Mouse (Mus musculus): ENCODE measurements around the gene Slc6a18.

Slc6a18 gene

DNA sequence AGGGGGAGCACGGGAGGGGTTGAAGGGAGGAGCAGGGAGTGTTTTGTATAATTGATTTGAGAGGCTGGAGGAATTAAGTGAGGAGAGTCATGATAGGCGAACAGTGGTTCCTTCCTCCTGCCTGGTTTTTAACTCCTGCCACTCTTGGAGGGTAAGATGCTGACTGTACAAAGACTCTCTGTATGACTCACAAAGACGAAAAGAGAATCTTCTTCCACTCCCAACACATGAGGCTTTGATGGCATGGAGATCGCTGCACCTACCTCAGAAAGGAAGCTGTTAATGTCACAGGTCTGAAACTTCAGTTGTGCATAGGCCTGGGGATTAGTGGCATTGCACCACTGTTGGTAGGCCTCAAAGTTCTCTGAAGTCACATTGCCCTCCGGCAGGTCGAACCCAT lies 7.7 kb upstream of the Slc6a18 start:
- DNase-seq (ENCODE audit: low read depth, low spot score), result no peak

DNA sequence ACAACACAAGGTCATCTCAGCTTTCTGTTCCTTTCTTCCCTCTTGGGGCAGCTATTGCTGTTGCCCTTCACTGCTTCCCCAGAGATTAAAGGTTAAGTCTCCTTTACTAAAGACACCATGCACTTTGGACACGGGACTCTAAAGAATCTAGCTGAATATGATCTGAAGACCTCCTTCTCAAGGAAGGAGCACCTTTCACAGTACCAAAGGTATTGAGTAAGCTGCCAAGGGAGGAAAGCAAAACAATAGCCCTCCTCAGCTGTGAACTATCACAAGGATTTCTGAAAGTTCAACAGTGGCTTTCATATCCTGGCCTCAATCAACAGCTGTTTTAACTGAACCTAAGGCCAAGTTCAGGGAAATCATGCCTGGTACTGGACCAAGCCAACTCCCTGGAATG lies 6.6 kb upstream of the Slc6a18 start:
- DNase-seq (ENCODE audit: low read depth, low spot score), result no peak

DNA sequence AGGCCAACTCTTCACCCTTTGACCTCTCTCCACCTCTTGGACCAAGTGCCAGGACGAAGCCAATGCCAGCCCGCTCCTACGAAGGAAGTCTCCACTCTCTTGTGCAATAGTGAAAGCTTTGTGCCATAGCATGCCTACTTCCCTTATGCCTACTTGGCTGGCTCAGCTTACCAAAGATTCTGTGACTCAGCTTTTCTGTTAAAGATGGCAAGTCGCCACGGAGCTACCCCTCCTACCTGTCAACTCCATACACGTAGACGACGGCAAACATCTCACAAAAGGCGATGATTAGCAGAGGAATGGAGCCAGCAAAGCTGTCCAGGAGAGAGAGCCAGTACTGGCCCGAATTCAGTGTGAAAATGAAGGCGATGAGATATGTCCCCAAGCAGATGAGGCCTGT lies 5.9 kb upstream of the Slc6a18 start:
- no peak for DNase-seq (ENCODE audit: low read depth, low spot score)

DNA sequence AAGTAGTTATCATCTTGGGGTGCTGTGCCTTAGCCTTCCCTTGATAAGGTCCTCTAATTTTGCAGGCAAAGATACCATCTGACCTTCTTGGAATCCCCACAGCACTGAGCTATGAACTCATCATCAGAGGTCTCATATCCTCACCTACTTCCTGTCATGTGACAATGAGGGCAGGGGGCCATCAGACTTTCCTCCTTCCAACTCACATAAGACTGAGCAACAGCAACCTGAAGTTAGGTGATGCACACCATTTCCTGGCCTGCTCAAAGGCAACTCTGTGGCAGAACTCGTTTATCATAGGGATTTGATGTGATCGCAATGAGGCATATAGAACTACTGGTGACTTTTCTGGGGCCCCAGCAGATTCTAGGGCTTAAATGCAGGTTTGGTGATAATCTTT lies 4.4 kb upstream of the Slc6a18 start:
- no peak for DNase-seq (ENCODE audit: low read depth, low spot score)

DNA sequence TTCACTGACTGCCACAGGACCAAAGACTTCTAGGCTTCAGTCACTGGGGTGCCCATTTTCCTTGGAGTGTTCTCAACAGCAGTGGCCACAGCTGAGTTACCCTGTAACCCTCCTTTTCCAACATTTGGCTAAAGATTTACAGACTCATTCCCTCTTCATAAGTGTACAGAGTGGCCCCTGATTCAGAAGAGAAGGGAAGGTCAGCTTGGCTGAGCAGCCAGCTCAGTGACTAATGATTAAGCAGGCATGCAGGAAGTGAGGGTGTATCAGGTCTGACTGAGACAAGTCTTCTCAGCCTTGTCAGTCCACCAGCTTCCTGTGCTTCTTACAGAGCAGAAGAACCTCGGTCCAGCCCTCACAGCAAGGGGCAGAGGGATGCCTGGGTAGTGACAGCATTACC lies 2.6 kb upstream of the Slc6a18 start:
- DNase-seq (ENCODE audit: low read depth, low spot score), result no peak

DNA sequence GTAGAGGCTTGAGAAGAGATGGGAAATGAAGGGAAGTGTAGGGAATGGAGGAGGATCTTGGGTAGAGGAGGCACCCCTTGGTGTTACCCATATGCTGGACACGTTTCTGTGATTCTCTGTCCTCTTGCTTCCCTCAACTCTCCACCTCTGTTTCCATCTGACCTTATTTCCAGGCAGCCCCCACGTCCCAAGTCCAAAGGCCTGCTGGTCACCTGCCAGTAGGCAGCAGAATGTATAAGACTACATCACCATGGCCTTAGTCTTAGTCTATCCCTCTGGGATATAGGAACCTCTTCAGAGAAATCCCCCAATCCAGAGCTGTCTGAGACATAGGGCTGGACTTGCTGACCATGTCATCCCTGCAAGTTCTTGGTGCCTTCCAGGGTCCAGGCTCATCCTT lies 1.5 kb upstream of the Slc6a18 start:
- DNase-seq (ENCODE audit: low read depth, low spot score), result no peak

DNA sequence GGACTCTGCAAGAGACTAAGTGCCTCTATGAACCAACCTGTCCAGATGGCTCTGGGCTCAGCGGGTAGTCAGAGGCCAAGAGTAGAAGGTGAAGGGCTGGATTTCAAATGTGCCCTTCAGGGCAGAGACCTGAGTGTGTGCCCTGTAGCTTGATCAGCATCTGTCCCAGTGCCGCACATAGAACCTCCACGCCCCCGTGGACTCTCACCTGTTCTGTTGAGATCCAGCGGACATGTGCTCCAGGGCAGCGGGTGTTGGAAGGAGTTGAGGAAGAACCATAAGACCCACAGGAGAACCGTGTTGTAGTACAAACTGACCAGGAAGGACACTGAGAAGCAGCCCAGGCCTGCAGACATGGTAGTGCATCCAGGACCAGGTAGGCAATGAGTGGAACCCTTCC lies 2.7 kb downstream of the Slc6a18 start:
- DNase-seq (ENCODE audit: low read depth, low spot score), result no peak

DNA sequence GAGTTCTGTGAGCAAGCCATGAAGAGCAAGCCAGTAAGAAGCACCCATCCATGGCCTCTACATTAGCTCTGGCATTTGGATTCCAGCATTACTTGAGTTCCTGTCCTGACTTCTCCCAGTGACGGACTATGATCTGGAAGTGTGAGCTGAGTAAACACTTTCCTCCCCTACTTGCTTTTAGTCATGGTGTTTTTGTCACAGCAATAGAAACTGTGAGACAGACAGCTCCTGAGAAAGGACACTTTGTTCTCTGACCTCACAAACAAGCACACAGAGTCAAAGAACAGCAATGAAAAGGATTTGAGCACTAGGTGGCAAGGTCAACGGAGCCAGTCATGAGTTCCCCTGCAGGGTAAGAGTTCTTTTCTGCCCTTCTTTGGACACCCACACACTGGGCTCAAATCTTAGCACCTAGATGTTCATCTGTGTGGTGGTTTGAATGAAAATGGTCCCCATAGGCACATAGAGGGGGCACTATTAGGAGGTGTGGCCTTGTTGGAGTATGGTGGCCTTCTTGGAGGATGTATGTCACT lies 17.6 kb downstream of the Slc6a18 start:
- DNase-seq (ENCODE audit: low read depth, low spot score), result no peak

DNA sequence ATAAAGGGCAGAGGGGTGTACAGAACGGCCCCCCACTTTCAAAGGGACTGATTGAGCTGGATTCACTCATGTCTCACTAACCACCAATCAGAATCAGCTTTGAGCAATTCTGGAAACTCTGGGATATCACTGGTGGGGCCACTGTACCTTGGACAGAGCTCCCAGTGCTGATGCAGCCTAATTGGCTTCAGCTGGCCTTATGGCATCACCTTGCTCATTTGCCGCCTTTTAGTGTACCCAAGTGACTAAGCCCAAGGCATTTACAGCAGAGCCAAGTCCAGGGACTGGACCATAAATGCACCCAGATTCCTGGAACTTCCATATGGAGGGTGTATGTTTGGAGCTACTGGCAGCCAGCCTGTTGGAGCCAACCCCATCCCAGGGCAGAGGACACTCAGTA lies 18.9 kb downstream of the Slc6a18 start:
- no peak for DNase-seq (ENCODE audit: low read depth, low spot score)

DNA sequence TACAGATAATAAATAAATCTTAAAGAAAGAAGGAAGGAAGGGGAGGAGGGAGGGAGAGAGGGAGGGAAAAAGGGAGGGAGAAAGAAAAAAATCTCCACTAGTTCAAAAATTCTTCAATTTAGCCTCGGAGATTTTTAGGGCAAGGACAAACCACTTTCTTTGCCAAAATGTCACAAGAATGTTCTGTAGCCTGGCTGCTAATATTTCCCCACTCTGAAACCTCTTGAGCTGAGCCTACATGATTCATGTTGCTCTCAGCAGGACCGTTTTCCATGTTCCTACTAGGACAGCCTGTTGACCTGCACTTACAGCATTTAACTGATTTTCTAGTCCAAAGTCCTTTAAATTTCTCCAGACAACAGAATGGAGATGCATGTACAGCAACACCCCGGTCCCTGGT lies 22.8 kb downstream of the Slc6a18 start:
- no peak for DNase-seq (ENCODE audit: low read depth, low spot score)

DNA sequence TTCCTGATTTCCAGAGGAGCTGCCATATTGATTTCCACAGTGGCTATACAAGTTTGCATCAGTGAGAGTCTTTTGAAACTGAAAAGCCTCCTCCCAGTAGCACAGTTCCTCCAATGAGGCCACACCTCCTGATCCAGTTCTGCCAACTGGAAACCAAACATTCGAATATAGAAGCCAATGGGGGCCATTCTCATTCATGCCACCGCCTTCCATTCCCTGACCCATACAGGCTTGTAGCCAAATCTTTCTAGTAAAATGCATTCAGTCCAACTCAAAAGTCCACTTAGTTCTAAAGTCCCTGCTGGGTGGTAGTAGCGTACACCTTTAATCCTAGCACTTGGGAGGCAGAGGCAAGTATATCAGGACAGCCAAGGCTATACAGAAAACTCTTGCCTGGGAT lies 24.6 kb downstream of the Slc6a18 start:
- DNase-seq (ENCODE audit: low read depth, low spot score), result no peak

DNA sequence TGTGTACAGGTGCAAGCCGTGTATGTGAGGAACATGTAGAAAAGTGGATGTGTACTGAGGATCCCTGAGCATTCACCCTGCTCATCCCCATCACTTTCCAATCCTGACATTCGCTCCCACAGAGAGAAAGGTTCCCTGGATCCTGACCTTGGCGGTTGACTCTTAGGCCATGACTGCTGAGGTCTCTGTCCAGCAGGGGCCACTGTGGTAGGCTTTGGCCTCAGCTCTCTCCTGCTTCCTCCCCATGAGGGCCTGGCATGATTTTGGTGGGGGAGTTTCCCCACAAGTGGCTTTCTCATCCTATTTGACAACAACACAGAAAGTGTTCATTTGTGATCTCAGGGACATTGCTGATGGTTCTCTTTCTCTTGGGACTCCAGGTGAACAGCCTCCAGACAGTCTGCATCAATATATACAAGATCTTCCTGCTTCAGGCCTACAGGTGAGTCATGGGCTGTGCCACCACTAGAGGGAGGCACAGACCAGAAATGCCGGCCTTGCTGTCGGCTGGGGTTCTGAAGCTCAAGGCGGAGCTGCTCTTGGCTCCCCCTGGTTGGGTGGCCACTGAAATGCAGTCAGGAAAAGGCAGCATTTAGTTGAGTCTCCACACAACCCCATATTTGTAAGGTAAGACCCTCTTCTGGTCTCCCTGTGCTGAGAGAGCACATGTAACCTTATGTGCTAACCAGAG lies 31.3 kb downstream of the Slc6a18 start:
- no peak for DNase-seq (ENCODE audit: low read depth, low spot score)

DNA sequence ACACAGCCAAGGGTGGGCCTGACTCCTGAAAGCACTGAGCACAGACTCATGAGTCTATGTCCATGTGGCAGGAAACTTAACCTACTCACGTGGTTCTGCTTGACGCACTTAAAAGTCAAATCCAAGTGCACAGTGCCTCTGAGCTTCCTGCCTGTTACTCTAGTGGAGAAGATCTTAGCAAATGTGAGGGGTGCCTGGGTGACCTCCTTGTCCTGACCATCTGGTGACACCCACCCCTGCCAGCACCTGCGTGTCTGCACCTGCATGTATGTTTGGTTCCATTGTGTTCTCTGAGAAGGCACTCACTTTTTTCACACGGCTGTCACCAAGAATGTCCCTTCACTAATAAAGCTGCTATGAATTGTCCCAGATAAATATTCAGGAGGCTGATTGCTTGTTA lies 36.5 kb downstream of the Slc6a18 start:
- DNase-seq (ENCODE audit: low read depth, low spot score), result no peak

DNA sequence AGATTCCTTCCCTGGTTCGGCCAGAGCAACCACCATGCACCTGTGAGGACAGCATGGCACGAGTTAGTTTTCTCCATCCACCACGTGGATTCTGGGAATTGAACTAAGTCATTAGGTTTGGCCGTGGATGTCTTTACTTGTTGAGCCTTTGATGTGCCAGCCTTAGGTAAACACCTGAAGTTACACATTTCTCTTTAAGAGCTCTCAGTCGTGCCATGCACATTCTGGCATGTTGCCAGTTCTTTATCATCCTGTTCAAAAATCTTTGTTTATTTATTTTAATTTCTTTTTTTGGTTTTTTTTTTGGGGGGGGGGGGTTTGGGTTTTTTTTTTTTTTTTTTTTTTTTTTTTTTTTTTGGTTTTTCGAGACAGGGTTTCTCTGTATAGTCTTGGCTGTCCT lies 40.0 kb downstream of the Slc6a18 start:
- DNase-seq (ENCODE audit: low read depth, low spot score), result no peak

DNA sequence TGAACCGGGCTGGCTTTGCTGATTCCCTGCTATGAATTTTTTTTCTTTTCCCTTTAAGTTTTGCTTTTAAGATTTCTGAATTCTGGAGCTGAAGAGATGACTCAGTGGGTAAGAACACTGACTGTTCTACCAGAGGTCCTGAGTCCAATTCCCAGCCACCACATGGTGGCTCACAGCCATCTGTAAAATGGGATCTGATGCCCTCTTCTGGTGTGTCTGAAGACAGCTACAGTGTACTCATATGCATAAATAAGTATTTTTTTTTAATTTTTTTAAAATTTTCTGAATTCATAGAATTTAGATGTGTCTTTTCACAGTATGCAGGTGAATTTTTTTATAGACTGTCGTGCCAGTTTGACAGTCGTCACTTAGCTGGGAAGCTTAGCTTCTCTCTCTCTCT lies 46.0 kb downstream of the Slc6a18 start:
- DNase-seq (ENCODE audit: low read depth, low spot score), result no peak

DNA sequence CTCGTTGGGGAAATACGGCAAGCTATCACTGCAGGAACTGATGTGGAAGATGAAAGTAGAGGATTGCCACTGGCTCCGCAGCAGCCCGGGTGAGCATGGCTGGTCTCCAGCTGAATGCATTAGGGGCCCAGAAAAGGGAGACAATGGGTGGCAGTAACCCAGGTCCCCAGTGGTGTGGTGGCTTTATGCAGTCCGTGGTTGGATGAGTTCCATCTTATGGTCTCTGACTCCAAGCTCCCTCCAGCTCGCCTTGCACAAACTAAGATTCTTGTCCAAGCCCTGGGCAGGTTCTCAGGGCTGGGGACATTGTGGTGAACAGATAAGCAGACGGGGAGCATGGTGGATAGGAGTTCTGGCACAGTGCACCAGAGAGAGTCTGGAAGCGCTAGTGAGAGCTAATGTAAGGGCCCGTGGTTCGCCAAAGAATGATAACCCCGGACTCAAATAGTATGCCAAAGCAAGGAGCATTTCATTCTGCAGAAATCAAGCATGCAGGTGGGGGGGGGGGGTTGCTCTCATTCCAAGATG lies 49.2 kb downstream of the Slc6a18 start:
- no peak for DNase-seq (ENCODE audit: low read depth, low spot score)

DNA sequence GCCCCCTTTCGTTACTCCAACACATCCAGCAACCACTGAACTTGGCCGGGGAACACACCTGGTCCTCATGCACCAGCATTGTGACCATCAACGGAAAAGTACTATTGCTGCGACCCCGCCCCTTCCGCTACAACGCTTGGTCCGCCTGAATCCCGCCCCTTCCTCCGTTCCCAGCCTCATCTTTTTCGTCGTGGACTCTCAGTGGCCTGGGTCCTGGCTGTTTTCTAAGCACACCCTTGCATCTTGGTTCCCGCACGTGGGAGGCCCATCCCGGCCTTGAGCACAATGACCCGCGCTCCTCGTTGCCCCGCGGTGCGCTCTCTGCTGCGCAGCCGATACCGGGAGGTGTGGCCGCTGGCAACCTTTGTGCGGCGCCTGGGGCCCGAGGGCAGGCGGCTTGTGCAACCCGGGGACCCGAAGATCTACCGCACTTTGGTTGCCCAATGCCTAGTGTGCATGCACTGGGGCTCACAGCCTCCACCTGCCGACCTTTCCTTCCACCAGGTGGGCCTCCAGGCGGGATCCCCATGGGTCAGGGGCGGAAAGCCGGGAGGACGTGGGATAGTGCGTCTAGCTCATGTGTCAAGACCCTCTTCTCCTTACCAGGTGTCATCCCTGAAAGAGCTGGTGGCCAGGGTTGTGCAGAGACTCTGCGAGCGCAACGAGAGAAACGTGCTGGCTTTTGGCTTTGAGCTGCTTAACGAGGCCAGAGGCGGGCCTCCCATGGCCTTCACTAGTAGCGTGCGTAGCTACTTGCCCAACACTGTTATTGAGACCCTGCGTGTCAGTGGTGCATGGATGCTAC lies 50.9 kb downstream of the Slc6a18 start, which contains the start of gene Tert:
Tert (plus strand) TSS at position 167 of the 805 bp plus-strand sequence.
- no peak for DNase-seq (ENCODE audit: low read depth, low spot score)

DNA sequence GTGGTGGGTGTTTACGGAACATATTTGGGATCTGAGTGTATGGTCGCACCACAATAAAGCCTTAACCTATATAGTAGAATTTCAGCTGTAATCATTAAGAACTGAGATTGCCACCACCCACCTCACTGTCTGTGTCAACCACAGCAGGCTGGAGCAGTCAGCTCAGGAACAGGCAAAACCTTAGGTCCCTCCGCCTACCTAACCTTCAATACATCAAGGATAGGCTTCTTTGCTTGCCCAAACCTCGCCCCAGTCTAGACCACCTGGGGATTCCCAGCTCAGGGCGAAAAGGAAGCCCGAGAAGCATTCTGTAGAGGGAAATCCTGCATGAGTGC lies 51.4 kb downstream of the Slc6a18 start:
- DNase-seq (ENCODE audit: low read depth, low spot score), result no peak

DNA sequence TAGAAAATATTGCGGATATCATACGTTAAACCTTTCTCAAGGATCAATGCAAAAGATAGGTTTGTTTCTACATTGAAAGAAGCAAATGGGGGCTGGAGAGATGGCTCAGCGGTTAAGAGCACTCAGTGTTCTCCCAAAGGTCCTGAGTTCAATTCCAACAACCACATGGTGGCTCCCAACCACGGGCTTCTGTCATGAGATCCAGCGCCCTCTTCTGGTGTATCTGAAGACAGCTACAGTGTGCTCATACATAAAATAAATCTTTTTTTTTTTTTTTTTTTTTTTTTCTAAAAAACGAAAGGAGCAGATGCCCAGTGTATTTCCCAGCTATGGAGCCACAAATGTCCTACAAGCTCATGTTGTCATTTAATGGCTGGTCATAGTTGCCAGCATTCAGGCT lies 57.2 kb downstream of the Slc6a18 start:
- DNase-seq (ENCODE audit: low read depth, low spot score), result no peak

DNA sequence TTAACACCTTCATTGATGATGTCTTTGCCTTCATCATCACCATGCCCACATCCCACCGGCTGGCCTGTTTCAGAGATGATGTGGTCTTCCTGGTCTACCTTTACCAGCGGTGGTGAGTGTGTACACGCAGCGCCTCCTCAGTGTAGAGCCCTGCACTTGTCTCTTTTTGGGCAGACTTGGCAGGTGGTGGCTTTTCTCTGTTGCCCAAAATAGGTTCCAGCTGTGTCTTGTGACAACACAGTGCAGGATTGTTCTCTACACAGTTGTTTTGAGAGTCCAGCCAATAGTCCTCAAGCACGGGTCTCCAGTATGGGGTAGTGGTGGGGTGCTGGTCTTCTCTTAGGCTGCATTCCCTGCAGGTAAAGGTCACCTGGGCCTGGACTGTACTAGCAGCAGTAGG lies 59.4 kb downstream of the Slc6a18 start:
- no peak for DNase-seq (ENCODE audit: low read depth, low spot score)

Measured in retina, postnatal 7 days (tissue).